Mouse (Mus musculus) hematopoietic stem cell, adult 5-6 weeks (primary cell): ENCODE measurements at regions not wholly inside any gene's neighbourhood (a gene's known extent, or its start where the extent isn't known, plus 50 kb on each side); places are given as distances from the start of the nearest gene placed in this dataset.

Experiments used
- ATAC-seq, 2 experiments: fragments of 125-278 bp in 1 of 2; replicated peaks in 1 of 2; 2 replicates each; pipeline ENCODE4 v1.8.0; 2016 to 2017; ENCODE audit warnings: inconsistent platforms in 2 of 2, mild to moderate bottlenecking in 2 of 2, moderate number of reproducible peaks in 2 of 2, low read depth in 1 of 2, moderate TSS enrichment in 1 of 2; ENCODE audit not compliant: low FRiP score in 2 of 2, poor library complexity in 2 of 2, severe bottlenecking in 2 of 2, insufficient read depth in 1 of 2, low TSS enrichment in 1 of 2

DNA sequence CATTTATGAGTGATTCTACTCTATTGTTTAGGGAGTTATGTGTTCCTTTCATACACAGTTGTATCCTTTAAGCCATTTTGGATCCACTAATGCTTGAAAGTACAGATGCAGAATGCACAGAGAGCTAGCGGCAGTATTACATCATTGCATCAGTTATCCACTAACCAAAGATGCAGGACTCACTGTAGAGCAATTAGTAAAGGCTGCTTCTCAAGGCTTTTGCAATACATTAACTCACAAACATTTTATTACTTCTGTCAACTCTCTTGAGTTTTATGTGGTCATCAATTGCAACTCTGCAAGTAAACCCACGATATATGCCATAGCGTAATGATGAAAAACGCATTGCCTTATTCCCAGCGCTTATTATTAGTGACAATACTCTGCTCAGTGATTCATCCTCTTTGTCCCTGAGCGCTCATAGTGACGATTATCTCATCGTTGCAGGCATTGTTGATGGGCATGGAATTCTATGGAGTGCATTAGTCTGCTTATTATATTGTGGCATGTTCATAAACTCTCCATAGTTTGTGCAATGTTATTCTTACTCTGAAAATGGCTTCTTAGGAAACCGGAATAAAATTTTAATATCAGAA, 722.1 kb downstream of the Utrn start:
- ATAC-seq: no peak

DNA sequence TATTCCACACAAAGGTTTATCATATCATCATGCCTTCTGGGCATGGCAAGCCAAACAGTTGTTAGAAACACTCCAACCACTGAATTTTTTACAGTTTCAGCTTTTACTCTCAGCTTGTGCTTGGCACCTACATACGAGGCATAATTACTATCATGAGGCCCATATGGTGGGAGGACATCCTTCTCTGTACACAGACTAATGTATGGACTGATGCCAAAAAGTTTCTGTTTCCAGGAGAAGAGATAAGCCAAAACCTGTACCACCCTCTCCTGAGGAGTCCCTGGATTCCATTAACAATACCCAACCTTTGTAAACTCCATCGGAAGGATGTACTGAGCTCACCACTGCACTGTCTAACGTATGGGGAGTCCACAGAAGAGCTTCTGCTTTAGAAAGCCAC, 698.9 kb downstream of the Utrn start:
- no peak for ATAC-seq

DNA sequence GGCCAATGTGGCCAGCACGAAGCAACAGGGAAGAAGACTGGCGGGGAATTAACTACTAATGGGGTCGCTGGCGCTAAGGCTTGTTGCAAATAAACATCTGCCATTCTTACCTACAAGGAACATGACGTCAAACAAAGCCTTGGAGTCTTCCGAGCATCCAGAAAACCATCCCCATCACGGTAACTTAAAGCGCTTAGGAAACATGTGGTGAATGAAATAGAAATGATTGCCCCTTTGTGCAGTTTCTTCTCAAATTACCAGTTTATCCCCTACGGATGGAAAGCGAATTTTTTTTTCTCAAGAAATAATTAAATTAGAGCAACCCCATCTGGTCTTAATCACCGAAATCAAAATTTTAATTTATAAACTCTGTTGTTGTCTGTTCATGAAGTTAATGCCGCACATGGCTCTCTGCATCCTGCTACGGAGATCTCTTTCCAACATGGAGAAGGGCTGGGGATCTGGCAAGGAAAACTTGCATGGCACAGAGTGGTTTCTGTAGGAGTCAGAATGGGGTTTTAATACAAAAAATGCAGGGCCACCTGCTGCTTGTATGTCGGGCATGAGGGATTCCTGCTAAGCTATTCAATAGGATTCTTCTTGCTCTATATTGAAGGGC, 694.9 kb downstream of the Utrn start:
- ATAC-seq: no peak

DNA sequence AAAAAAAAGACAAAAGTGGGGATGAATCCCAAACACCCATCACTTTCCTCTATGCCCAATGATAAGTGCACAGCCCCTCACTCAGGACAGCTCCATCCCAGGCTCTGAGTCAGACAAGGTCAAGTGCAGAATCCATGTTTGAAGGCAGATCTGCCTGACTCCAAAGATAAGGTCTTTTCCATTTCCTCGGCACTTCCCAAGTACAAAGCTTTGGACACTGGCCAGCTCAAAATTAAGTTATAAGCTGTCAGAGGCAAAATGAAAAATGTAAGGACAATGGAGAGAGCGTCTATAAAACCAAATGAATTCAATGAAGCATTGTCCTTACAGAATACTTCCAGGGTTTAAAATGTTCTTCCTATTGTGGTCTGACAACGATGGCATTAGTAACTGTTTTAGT, 694.0 kb downstream of the Utrn start:
- ATAC-seq: no peak

GRCm38 (mm10) chr10:12177482-12177881, 691.7 kb downstream of the Utrn start:
- ATAC-seq: no peak

GRCm38 (mm10) chr10:12180965-12181364, 688.2 kb downstream of the Utrn start:
- ATAC-seq: no peak

DNA sequence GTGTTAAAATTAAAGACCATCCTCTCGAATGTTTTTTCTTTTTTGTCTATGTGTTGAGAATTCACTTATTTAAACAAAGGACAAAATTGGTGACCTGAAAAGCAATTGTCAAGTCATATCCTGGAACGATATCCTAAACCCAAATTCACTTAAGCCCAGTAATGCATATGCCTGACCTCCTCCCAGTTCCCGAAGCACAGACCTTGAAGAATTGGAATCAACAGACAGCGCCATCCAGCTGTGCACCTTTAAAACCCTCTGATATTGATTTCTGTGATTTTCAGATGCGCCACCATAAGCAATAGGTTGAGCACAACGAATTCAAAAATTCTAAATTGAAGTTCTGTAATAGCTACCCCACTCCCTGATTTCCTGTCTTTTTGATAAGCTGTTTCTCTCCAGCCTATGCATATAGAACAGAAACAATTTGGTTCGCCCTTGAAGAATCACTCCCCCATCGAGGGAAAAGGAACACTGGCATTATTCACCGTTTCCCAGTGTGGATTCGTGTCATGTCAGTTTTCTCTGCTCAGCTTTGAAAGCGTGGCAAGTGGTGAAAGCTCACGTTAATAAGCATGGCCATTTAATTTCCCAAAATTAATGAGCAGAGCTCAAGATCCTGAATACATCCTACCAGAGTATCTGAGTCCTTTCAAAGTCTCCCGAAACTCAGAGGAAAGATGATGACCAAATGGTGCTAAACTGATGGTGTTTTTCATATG, 682.1 kb downstream of the Utrn start:
- no peak for ATAC-seq

GRCm38 (mm10) chr10:12187669-12188342, 681.4 kb downstream of the Utrn start:
- ATAC-seq: no peak

- ATAC-seq: no peak
Observed at GRCm38 (mm10) chr10:12190435-12190834, 678.7 kb downstream of the Utrn start.

DNA sequence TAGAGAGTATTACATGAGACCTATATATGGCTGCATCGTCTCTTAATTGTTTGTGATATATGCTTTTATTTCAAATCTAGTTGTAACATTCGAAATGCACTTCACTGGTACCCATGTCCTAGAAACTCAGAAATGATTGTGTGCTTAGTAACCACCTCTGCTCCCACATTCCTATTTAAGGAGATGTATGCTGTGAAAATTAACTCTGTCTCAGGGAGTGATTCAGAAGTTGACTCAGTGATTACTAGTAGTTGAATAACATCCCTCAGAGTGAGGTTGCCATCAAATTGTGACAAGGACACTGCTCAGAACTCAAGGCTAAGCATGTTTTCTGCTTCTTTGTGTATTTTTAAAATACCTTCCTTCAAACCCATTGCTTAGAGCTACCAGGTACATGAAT, 661.9 kb downstream of the Utrn start:
- ATAC-seq: no peak

DNA sequence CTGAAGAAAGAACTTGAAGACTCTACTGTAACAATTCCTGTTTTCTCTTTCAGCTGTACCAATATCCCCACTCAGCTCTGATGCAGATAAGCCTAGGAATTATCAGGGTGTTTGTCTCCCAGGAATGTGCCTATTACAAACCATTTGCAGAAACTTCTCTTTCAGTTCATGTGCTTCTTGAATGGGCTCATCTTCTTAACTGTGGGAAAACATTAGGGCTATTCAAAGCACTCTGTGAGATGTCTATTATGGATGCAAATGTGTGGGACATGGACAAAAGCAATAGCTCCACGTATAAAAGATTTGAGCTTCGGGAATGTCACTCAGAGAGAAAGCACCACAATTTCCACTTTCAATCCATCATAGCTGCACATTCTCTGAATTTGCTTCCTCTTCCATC, 659.0 kb downstream of the Utrn start:
- no peak for ATAC-seq

- no peak for ATAC-seq
Observed at GRCm38 (mm10) chr10:12218879-12219278, 650.3 kb downstream of the Utrn start.

DNA sequence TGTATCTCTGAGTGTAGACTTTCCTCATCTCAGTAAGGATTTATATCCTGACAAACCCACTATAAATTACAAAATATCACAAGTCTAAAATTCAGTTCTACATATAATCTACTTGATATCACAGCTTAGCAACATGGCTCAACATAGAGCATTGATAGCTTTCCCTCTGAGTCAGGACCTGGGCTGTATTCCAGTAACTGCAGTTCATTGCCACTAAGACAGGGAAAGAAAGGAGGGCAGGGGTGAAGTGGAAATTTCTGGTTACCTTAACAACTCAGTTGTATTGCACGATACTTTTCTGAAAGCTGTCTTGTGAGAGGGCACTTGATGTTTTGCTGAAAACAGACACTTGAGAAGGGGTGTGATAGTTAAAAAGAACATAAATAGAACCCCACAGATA, 635.0 kb downstream of the Utrn start:
- no peak for ATAC-seq

GRCm38 (mm10) chr10:12248853-12249252, 620.3 kb downstream of the Utrn start:
- ATAC-seq: no peak

GRCm38 (mm10) chr10:12253274-12253673, 615.9 kb downstream of the Utrn start:
- ATAC-seq: no peak

DNA sequence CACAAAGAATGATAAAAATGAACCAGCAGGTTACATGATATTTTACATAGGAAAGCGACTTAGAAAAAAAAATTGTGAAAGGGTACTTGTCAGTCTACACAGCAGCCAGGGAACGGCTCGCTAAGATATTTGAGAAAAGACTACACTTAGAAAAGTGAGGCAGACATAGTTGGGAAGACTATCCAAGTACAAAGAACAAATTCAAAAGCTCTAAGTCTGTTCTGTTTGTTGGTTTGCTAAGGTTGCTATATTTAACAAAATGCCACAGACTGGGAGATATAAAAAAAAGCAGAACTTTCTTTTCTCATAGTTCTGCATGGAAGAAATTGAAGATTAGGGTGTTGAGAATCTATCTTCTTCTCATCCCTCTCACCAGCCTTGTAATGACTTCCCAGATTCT, 583.5 kb downstream of the Utrn start:
- no peak for ATAC-seq

- ATAC-seq: no peak
Observed at GRCm38 (mm10) chr10:12298887-12299286, 570.3 kb downstream of the Utrn start.

DNA sequence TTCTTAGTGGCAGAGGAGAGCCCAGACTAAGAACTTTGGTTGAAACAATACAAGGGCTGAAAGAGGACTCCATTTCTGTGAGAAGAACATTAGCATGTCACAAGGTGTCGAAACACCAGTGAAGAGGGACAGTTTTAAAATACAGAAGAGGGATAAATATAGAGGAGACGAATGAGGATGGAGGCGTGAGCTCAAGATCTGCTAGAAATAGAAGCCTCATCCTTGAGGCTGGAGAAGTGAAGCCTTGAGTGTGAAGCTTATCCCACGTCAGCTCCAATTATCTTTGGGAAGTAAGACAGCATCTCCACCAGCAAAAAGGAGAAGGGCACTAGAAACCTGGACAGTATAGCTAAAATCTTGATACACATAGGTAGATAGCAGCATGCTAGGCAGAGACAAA, 566.8 kb downstream of the Utrn start:
- no peak for ATAC-seq
